Mouse (Mus musculus): Measurements from ENCODE around the gene Nrn1l. TPM values are rescaled to one million over a fixed set of nuclear protein-coding genes. Genes with fewer than 3 reads are reported as not detected.

Gene Nrn1l
- polyA plus RNA-seq, 1 experiment from 2014 or later = not detected

DNA sequence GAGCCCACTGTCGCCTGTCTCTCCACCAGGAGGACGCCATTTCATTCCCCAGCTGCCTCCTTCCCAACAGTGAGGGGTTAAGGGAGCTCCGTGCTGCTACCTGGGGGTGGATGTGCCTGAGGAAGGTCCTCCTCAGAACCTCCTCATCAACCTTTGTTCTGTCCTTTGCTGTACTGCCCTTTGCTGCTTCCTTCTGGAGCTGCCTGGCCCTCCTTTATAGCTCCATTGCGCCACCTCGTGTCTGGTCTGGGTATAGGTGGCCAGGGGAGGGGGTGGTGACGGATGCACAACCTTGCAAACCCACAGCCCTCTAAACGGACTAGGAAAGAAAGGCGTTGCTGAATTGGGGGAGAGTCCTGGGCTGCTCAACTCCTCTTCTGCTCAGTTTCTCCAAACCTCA is 37.2 kb downstream of the Nrn1l start:
- H3K4me3 ChIP-seq (ENCODE audit: low read depth, low read length) = no peak overlapping the region
- H3K27me3 ChIP-seq (ENCODE audit: control insufficient read depth, insufficient read depth, low read length) = no peaks in the 10 kb centered on the region
- no peak for TF ChIP-seq EP300 (optimal IDR thresholded peaks at IDR 0.05)
- peak; percentile 97 for TF ChIP-seq CTCF (IDR thresholded peaks at IDR 0.05; ENCODE audit: low read depth)
- no peaks in the 10 kb centered on the region for H3K9me3 ChIP-seq (ENCODE audit: control insufficient read depth, low read length)
- ATAC-seq (ENCODE audit: low FRiP score, low TSS enrichment) (peak; percentile 53), DNase-seq (ENCODE audit: low spot score) (peak; percentile 84)
- no peaks in the 10 kb centered on the region for H3K4me1 ChIP-seq (replicated peaks; ENCODE audit: control insufficient read depth, insufficient read depth)
- no peak overlapping the region for H3K4me2 ChIP-seq (replicated peaks; ENCODE audit: low read depth)
- H3K27ac ChIP-seq (replicated peaks) = no peak overlapping the region
- WGBS = 19% methylated on average over 8 of the region's 8 CpGs
- H3K9ac ChIP-seq (ENCODE audit: low read length) = no peak overlapping the region
- H3K36me3 ChIP-seq (ENCODE audit: control insufficient read depth, insufficient read depth, low read length) = peaks cover 9% of the 10 kb centered on the region

DNA sequence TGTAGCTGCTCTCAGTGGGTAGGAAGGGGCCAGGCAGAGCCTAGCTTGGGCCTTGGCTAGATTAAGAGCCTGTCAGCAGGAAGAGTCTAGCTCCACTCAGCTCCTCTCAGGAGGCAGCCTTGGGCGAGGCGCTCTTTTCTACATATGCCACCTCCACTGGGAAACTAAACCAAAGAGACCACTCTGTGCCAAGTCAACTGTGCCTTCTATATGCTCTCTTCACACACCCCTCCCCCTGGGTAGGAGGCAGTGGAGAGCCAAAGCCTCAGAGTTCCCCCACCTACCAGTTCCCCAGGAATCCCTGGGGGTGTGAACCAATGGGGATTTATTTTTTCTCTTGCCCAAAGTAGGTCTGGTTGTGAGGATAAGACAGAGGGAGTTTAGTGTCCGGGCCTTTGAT is 37.9 kb downstream of the Nrn1l start:
- Histone ChIP-seq H3K27ac (replicated peaks) (no peak overlapping the region), H3K36me3 (ENCODE audit: control insufficient read depth, insufficient read depth, low read length) (peaks cover 7% of the 10 kb centered on the region), H3K4me3 (ENCODE audit: low read depth, low read length) (no peak overlapping the region), H3K4me1 (replicated peaks; ENCODE audit: control insufficient read depth, insufficient read depth) (no peaks in the 10 kb centered on the region), H3K27me3 (ENCODE audit: control insufficient read depth, insufficient read depth, low read length) (no peaks in the 10 kb centered on the region), H3K9me3 (ENCODE audit: control insufficient read depth, low read length) (no peaks in the 10 kb centered on the region), H3K4me2 (replicated peaks; ENCODE audit: low read depth) (no peak overlapping the region), H3K9ac (ENCODE audit: low read length) (no peak overlapping the region)
- no peak for DNase-seq (ENCODE audit: low spot score)
- ATAC-seq (ENCODE audit: low FRiP score, low TSS enrichment) = no peak
- WGBS = 95% methylated on average over 3 of the region's 3 CpGs
- TF ChIP-seq EP300 (optimal IDR thresholded peaks at IDR 0.05) (no peak), CTCF (IDR thresholded peaks at IDR 0.05; ENCODE audit: low read depth) (no peak)

DNA sequence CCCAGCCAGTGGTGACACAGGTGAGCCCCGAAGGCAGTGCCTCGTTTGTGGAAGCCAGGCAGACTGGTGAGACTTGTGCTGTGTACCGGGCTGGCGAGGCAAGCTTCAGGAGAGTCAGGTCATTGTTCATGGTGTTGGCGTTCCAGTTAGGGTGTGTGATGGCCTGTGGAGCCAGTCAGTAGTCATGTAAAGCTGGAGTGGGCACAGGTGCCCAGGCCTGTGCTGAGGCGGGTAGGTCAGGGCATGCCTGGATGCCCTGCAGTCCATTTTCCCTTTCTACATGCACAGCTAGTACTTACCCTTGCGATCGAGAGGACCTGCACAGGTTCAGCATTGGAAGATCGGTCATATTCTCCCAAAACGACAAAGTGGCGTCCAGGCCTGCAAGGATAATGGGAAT is 39.2 kb downstream of the Nrn1l start:
- H3K4me3 ChIP-seq (ENCODE audit: low read depth, low read length) = no peak overlapping the region
- H3K4me2 ChIP-seq (replicated peaks; ENCODE audit: low read depth) = no peak overlapping the region
- no peaks in the 10 kb centered on the region for H3K9me3 ChIP-seq (ENCODE audit: control insufficient read depth, low read length)
- ATAC-seq (ENCODE audit: low FRiP score, low TSS enrichment) = no peak
- no peak overlapping the region for H3K9ac ChIP-seq (ENCODE audit: low read length)
- TF ChIP-seq EP300 (optimal IDR thresholded peaks at IDR 0.05) (no peak), CTCF (IDR thresholded peaks at IDR 0.05; ENCODE audit: low read depth) (no peak)
- no peak overlapping the region for H3K27ac ChIP-seq (replicated peaks)
- WGBS = 88% methylated on average over 11 of the region's 11 CpGs
- no peaks in the 10 kb centered on the region for H3K27me3 ChIP-seq (ENCODE audit: control insufficient read depth, insufficient read depth, low read length)
- DNase-seq (ENCODE audit: low spot score) = no peak
- H3K4me1 ChIP-seq (replicated peaks; ENCODE audit: control insufficient read depth, insufficient read depth) = peaks cover 3% of the 10 kb centered on the region; the same call in 1 of the 2 replicates
- peaks cover 7% of the 10 kb centered on the region for H3K36me3 ChIP-seq (ENCODE audit: control insufficient read depth, insufficient read depth, low read length)

DNA sequence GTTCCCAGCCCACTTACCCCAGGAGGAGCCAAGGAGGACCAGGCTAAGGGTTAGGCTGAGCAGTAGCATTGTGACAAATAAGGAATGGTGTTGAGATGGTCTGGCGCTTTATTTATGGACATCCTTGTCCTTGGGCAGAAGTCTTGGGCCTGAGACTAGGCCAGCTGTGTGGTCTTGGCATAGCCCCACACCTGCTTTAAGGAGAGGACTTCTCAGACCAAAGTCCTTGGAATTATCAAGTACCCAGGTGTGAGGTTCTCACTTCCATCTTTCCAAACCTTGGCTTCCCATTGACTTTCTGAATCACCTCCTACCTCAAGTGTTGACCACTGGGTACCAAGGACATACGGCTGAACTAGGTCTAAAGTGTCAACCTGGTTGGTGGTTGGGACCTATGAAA is 40.4 kb downstream of the Nrn1l start, which contains the start of gene Ctrl:
Gene Ctrl, minus strand, starts transcription at position 101 of the 400 bp plus-strand sequence.
- TF ChIP-seq CTCF (IDR thresholded peaks at IDR 0.05; ENCODE audit: low read depth) (no peak), EP300 (optimal IDR thresholded peaks at IDR 0.05) (no peak)
- Histone ChIP-seq H3K4me1 (replicated peaks; ENCODE audit: control insufficient read depth, insufficient read depth) (peaks cover 3% of the 10 kb centered on the region; the same call in 1 of the 2 replicates), H3K9me3 (ENCODE audit: control insufficient read depth, low read length) (no peaks in the 10 kb centered on the region), H3K27ac (replicated peaks) (no peak within 1 kb of the TSS), H3K4me3 (ENCODE audit: low read depth, low read length) (no peak within 1 kb of the TSS), H3K36me3 (ENCODE audit: control insufficient read depth, insufficient read depth, low read length) (peaks cover 7% of the 10 kb centered on the region), H3K27me3 (ENCODE audit: control insufficient read depth, insufficient read depth, low read length) (no peaks in the 10 kb centered on the region), H3K4me2 (replicated peaks; ENCODE audit: low read depth) (no peak within 1 kb of the TSS), H3K9ac (ENCODE audit: low read length) (no peak within 1 kb of the TSS)
- 90% methylated on average over 2 of the region's 2 CpGs for WGBS
- no peak for ATAC-seq (ENCODE audit: low FRiP score, low TSS enrichment)
- DNase-seq (ENCODE audit: low spot score) = no peak

DNA sequence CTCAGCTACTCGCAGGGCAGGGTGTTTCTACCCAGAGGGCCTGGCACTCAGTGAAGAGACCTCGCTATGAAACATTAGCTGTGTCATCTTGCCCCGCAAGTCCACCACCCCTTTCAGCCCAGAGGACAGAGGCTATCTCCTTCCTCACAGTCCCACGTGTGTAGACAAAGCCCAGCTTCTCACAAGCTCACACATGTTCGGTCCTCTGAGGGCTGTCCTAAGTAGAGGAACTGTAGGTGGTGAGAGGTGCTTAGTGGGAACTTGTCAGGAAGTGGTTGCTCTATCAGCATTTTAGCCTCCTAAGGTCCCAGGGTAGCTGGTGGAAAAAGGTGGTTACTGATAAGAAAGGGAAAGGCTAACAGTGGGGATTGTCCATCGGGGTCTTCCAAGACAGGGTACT is 41.7 kb downstream of the Nrn1l start:
- TF ChIP-seq CTCF (IDR thresholded peaks at IDR 0.05; ENCODE audit: low read depth) = no peak
- TF ChIP-seq EP300 (optimal IDR thresholded peaks at IDR 0.05) = no peak
- Histone ChIP-seq H3K4me2 (replicated peaks; ENCODE audit: low read depth) (no peak overlapping the region), H3K4me1 (replicated peaks; ENCODE audit: control insufficient read depth, insufficient read depth) (peaks cover 3% of the 10 kb centered on the region; the same call in 1 of the 2 replicates), H3K4me3 (ENCODE audit: low read depth, low read length) (no peak overlapping the region), H3K9ac (ENCODE audit: low read length) (no peak overlapping the region), H3K27me3 (ENCODE audit: control insufficient read depth, insufficient read depth, low read length) (no peaks in the 10 kb centered on the region), H3K9me3 (ENCODE audit: control insufficient read depth, low read length) (no peaks in the 10 kb centered on the region), H3K27ac (replicated peaks) (no peak overlapping the region), H3K36me3 (ENCODE audit: control insufficient read depth, insufficient read depth, low read length) (peaks cover 3% of the 10 kb centered on the region)
- ATAC-seq (ENCODE audit: low FRiP score, low TSS enrichment) = no peak
- no peak for DNase-seq (ENCODE audit: low spot score)
- 67% methylated on average over 6 of the region's 6 CpGs for WGBS

DNA sequence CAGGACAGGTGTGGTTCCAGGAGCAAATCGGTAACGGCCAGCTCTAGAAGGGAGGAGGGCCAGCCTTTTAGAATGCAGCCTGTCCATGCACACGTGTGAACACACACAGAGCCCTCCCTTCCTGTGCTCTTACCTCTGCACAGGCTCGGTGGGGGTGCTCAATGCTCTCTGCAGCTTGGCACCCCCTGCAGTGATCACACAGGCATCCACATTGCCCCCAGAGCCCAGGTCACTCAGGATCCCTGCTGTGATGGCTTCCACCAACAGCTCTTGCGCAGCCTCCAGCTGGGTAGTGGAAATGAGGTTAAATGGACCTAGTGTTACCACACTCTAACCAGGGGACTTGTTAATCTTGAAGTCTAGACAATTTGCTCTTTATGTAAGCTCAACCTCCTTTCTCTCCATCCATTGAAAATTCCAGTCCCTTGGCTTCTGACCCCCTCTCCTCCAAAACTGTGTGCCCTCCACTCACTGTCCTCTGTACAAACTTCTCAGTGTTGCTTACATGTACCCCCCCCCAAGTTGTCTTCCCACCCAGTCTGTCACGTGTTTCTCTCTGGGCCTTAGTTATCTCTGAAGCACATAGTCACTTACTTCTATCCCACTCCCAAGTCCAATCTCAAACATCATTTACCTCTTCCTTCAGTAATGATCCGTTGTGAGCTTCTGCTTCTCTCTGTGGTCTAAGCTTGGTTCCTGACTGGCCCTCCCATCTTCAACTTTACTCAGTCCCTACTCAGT is 42.7 kb downstream of the Nrn1l start:
- 28% methylated on average over 7 of the region's 7 CpGs for WGBS
- peaks cover 3% of the 10 kb centered on the region; the same call in 1 of the 2 replicates for H3K4me1 ChIP-seq (replicated peaks; ENCODE audit: control insufficient read depth, insufficient read depth)
- H3K9me3 ChIP-seq (ENCODE audit: control insufficient read depth, low read length) = no peaks in the 10 kb centered on the region
- no peak for ATAC-seq (ENCODE audit: low FRiP score, low TSS enrichment)
- H3K9ac ChIP-seq (ENCODE audit: low read length) = peak overlapping the region; percentile 74; the same call in 1 of the 2 replicates
- TF ChIP-seq EP300 (optimal IDR thresholded peaks at IDR 0.05) (no peak), CTCF (IDR thresholded peaks at IDR 0.05; ENCODE audit: low read depth) (no peak)
- peak overlapping the region; percentile 96 for H3K4me2 ChIP-seq (replicated peaks; ENCODE audit: low read depth)
- H3K27me3 ChIP-seq (ENCODE audit: control insufficient read depth, insufficient read depth, low read length) = no peaks in the 10 kb centered on the region
- peak overlapping the region; percentile 79; the same call in 1 of the 2 replicates for H3K4me3 ChIP-seq (ENCODE audit: low read depth, low read length)
- peaks cover 2% of the 10 kb centered on the region; the same call in 1 of the 2 replicates for H3K36me3 ChIP-seq (ENCODE audit: control insufficient read depth, insufficient read depth, low read length)
- DNase-seq (ENCODE audit: low spot score) = no peak
- peak overlapping the region; percentile 20; the same call in 1 of the 2 replicates for H3K27ac ChIP-seq (replicated peaks)

All from stomach, postnatal 0 days (tissue).